Mouse (Mus musculus): ENCODE data around the gene Exoc2. TPM values are rescaled to one million over a fixed set of nuclear protein-coding genes. Genes with fewer than 3 reads are reported as not detected.

The Exoc2 gene
- 11.3 and 11.4 TPM in 2 replicates for polyA plus RNA-seq (2012; rRNA removed)

GRCm38 (mm10) chr13:30973501-30974246, at the start of gene Exoc2, which contains the start of gene Gm5447:
TSS of gene Exoc2 (minus strand) at chr13:30974093.
TSS of gene Gm5447 (plus strand) at chr13:30974204.
- DNase-seq (ENCODE audit: low read depth) = no peak

DNA sequence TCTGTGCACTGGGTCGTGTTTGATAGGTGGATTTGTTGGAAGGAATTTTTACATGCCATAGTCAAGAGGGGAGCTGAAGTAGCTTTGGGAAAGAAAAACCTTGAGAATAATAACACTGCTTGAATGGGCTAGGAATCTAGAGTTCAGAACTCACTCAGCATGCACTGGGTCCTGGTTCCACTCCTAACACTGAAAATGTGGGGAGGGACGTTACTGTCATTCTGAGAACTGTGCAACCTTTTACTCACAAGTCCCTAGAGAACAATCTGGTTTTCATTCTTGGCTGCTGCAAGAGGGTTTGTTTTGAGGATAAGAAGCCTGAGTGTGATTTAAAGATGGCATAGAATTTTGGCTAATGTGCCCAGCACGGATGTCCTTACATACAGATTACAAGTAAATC, 49.8 kb upstream of the Exoc2 start:
- no peak for DNase-seq (ENCODE audit: low read depth)

DNA sequence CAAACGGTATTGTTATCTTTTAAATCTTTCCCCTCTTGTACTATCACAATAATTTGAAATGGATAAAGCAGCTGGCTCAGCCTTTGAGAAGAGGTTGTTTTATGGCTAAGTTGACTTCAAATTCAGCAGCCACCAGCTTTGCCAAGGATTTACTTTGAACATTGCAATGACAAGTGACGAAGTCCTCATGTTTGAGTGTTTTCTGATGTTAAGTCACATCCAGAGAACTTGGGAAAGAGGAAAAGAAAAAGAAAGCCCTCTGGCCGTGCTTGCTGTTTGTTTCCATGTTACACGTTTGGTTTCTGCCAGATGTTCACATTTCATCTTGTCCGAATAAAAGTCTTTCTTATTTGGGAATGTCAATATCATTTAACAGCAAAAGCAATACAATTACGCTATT, 48.0 kb upstream of the Exoc2 start:
- DNase-seq (ENCODE audit: low read depth) = no peak

DNA sequence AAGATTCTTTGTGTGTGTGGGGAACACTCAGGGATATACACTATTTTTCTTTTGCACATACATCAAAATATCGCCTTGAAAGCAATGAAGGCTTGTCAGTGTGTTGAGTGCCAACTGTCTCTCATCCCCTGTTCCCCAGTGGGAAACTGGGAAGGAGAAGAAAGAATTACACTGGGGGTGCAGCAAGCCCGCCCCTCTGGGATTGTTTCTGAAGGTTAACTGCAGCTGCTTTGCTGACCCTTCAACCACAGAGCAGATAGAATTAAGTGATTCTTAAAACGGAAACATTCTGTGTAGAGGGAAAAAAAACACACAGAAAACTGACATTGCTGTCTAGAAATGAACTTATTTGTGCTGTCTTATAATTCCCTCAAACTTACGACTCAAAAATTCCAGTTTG, 47.6 kb upstream of the Exoc2 start:
- DNase-seq (ENCODE audit: low read depth) = no peak

- DNase-seq (ENCODE audit: low read depth) = no peak
These were observed 43.7 kb upstream of the Exoc2 start for GRCm38 (mm10) chr13:31017545-31017944.

GRCm38 (mm10) chr13:31004995-31005394, 31.1 kb upstream of the Exoc2 start:
- DNase-seq (ENCODE audit: low read depth) = no peak

DNA sequence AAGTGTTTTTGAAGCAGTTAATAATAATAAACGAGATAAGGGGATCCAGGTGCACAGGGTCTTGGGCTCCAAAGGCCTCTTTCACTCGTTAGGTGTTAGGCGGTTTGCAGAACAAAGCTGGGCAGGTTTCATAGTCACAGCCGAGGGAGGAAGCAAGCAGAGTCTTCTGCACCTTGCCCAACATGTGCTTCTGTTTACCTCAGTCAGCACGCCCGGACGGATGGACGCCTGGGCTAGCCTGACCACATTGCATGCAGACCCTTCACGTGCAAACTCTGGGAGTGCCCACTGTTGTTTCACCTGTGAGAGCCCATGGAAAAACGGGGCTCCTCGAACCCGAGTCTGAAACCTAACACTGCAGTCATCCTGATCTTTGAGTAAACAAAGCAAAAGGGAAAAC, 30.6 kb upstream of the Exoc2 start:
- no peak for DNase-seq (ENCODE audit: low read depth)

- DNase-seq (ENCODE audit: low read depth) = no peak
These were observed 25.9 kb upstream of the Exoc2 start for GRCm38 (mm10) chr13:30999799-31000198.

GRCm38 (mm10) chr13:30997526-30998253, 23.8 kb upstream of the Exoc2 start:
- no peak for DNase-seq (ENCODE audit: low read depth)

- DNase-seq (ENCODE audit: low read depth) = no peak
These were observed 20.5 kb upstream of the Exoc2 start for GRCm38 (mm10) chr13:30994249-30994858.

- no peak for DNase-seq (ENCODE audit: low read depth)
These were observed 19.9 kb upstream of the Exoc2 start for GRCm38 (mm10) chr13:30993819-30994218.

- DNase-seq (ENCODE audit: low read depth) = no peak
These were observed 16.3 kb upstream of the Exoc2 start for GRCm38 (mm10) chr13:30990233-30990632.

- DNase-seq (ENCODE audit: low read depth) = no peak
These were observed 15.8 kb upstream of the Exoc2 start for GRCm38 (mm10) chr13:30989710-30990109.

DNA sequence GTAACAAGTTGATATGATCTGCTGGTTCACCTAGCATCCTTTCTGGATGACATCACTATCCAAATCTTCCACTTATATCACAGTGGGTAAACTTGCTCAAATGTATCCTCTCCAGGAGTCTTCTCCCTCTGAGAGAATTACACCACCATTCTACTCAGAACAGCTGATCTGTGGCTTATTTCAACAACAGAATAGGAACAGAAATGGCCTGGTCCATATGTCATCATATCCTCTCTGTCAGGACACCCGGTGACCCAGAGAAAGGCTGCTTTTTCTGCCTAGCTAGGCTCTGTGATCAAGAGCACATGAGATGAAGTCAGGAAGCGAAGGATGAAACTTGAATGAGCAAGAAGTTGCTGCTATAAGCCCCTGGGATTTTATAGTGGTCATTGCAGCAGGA, 13.8 kb upstream of the Exoc2 start:
- no peak for DNase-seq (ENCODE audit: low read depth)

DNA sequence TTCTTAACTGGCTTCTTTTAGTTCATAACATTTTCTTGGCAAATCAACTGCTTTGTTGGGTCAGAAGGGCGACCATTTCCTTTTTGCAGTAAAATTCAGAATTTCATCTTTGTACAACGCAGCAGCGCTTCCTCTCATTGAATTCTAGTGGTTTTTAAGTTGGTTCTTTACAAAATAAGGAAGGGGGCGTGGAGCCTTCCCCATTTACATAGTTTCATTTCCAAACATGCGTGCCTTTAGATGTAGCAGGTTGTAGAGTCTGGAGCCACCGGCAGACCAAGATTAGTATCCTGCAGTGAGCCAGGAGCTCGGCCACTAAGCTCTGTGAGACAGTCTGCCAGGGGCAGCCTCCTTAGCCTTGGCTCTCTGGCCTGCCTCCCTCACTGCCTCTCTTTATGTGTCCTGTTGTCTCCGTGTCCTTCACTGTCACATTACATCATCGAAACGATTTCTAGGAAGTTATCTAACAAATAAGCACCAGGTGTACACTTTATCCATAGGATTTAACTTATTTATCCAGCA, 13.1 kb upstream of the Exoc2 start:
- DNase-seq (ENCODE audit: low read depth) = no peak

DNA sequence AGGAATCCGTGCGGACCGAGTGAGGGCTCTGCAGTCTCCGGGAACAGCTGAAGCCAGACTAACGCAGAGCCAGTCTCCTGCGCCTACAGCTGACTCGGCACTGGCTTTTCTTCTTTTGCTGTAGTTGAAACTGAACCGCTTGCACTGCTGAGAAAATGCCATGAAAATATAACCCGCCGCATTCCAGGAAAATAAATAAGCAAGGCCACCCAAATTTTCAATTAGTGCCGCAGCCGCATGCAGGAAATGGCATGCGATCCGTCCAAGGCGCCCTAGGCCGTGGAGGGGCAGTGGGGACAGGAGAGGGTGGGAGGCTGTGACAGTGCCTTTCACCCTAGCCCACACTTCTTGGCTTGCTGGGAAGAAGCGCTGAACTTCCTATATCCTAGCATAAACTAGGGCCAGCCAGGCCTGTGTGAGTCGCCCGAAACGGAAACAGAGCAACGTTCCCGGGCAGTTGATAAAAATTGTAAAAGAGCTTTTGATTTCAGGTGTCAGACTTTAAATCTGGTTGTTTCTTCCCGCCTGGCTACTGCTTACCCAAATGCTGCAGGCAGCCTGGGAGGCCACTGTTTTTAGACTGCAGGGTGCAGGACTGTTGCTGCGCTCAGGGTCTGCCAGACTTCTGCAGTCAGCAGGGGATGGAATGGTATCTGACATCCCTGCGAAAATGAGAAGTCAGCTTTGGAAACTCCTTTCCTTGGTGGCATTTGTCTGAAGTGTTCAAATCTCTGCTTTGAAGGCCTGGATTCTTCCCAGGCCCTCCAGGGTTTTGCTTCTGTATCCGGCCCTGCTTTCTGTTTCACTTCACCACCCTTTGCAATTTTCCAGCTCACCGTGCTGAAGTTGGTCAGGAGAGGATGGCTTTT, 11.9 kb upstream of the Exoc2 start:
- DNase-seq (ENCODE audit: low read depth) = no peak

DNA sequence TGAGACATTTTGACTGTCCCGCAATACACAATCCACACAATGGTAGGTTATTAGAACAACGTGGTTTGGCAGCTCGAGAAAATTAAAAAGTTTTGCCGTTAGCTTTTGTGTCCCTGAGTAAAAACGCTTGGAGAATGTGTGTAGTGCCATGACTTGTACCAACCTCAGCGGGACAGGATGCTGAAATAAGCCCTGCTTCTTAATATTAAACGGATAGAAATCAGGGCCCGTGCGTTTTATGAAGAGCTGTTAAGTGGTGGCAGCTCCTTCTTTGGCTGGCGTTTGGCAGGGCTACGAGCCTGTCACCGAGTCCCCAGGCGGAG, 11.3 kb upstream of the Exoc2 start:
- no peak for DNase-seq (ENCODE audit: low read depth)

- no peak for DNase-seq (ENCODE audit: low read depth)
These were observed 7.8 kb upstream of the Exoc2 start for GRCm38 (mm10) chr13:30981666-30982065.

DNA sequence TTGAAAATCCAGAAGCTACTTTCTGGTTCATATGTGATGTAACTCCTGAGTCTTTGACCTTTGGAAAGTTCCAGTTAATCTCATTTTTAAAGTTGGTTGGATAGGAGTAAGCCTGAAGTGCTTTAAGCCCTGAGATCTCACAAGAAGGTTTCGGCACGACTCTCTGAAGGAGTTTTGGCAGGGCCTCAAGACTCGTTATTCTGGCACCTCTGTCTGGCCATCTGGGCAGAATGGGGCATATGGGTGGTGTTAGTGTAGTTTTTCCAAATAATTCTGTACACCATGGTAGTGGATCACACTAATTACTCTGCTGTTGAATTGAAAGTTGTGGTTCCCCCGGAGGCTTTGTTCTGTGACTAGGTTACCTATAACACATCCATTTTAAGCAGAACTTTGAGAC, 4.3 kb upstream of the Exoc2 start:
- DNase-seq (ENCODE audit: low read depth) = no peak

- DNase-seq (ENCODE audit: low read depth) = no peak
These were observed 2.7 kb upstream of the Exoc2 start for GRCm38 (mm10) chr13:30976536-30977084.

GRCm38 (mm10) chr13:30974247-30974630, 346 bp upstream of the Exoc2 start:
- no peak for DNase-seq (ENCODE audit: low read depth)

DNA sequence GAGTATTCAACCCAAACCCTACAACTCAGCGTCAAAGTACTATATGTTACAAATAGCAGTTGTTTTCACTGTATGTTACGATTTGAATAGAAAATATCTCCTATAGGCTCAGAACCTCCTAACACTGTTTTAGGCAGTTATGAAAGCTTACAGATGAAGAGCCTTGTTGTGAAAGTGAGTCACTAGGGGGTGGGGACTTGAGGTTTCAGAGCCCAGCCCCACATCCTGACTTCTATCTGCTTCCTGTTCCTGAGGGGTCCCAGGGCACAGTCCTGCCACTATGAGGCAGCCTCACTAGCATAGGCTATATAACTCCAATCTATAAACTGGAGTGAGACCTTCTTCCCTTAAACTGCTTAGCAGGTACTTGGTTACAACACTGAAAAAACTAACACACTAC, 1.8 kb downstream of the Exoc2 start:
- no peak for DNase-seq (ENCODE audit: low read depth)
